Mouse (Mus musculus) limb, embryonic 12.5 days (tissue): ENCODE results near the gene Ksr1. TPM values are rescaled to one million over a fixed set of nuclear protein-coding genes. Genes with fewer than 3 reads are reported as not detected.
A peak's percentile ranks its signal among the peaks of the same experiment; 100 is the strongest.

Source experiments
- ATAC-seq: fragments of 200-750 bp; cut with Nextera tagmentation; 2 replicates; pipeline ENCODE4 v1.8.0; 2017; ENCODE audit warnings: low read depth, moderate TSS enrichment; ENCODE audit not compliant: insufficient number of reproducible peaks, insufficient read depth, low FRiP score, low TSS enrichment
- H3K27ac ChIP-seq: fragments of 300-500 bp; sonication (generic); 2 replicates; pipeline ENCODE4 v1.5.1; 2016; ENCODE audit warnings: mild to moderate bottlenecking, moderate library complexity
- H3K27me3 ChIP-seq: fragments of 300-500 bp; sonication (generic); 2 replicates; pipeline ENCODE4 v1.6.1; 2016; ENCODE audit warnings: mild to moderate bottlenecking, moderate library complexity
- H3K36me3 ChIP-seq: fragments of 300-500 bp; sonication (generic); 2 replicates; pipeline ENCODE4 v1.6.1; 2016; ENCODE audit warnings: mild to moderate bottlenecking, moderate library complexity
- H3K4me1 ChIP-seq: fragments of 300-500 bp; sonication (generic); replicated peaks from 2 replicates; pipeline ENCODE4 v1.6.1; 2016
- H3K4me2 ChIP-seq: fragments of 300-500 bp; sonication (generic); 2 replicates; pipeline ENCODE4 v1.6.1; 2016; ENCODE audit warnings: mild to moderate bottlenecking, moderate library complexity
- H3K4me3 ChIP-seq: fragments of 300-500 bp; sonication (generic); replicated peaks from 2 replicates; pipeline ENCODE4 v1.5.1; 2016; ENCODE audit warnings: mild to moderate bottlenecking
- H3K9ac ChIP-seq: fragments of 300-500 bp; sonication (generic); replicated peaks from 2 replicates; pipeline ENCODE4 v1.6.1; 2016; ENCODE audit warnings: mild to moderate bottlenecking, moderate library complexity
- H3K9me3 ChIP-seq: fragments of 300-500 bp; sonication (generic); 2 replicates; pipeline ENCODE4 v1.6.1; 2016; ENCODE audit warnings: mild to moderate bottlenecking, moderate library complexity
- WGBS: fragments of 180-500 bp; shearing (Covaris S2); methylation state at CpG from one replicate; pipeline ENCODE4 v1.1.7; 2016; 5-methylcytosine and 5-hydroxymethylcytosine counted together
- polyA plus RNA-seq: library from polyadenylated mRNA; unstranded; fragments of >200 nt; fragmentation: Nextera tagmentation; extraction: Ambion mirVana; gene quantifications from 2 replicates; pipeline ENCODE4 v1.2.1, GENCODE M21; 2016

Gene Ksr1
- polyA plus RNA-seq, 1 experiment from 2014 or later = 4.3 TPM

GRCm38 (mm10) chr11:79145283-79146265 is 633 bp downstream of the Ksr1 start:
- H3K9me3 ChIP-seq = no peaks in the 10 kb centered on the region
- H3K27ac ChIP-seq = peak overlapping the region; percentile 91
- peaks cover 33% of the 10 kb centered on the region for H3K4me1 ChIP-seq
- ATAC-seq = no peak
- no peaks in the 10 kb centered on the region for H3K36me3 ChIP-seq
- peak overlapping the region; percentile 83 for H3K4me2 ChIP-seq
- no peaks in the 10 kb centered on the region for H3K27me3 ChIP-seq
- peak overlapping the region; percentile 83 for H3K4me3 ChIP-seq
- H3K9ac ChIP-seq = peak overlapping the region; percentile 87
- under 1% methylated on average over 62 of the region's 62 CpGs for WGBS

- ATAC-seq = no peak
- Histone ChIP-seq H3K9me3 (no peaks in the 10 kb centered on the region), H3K4me2 (peak overlapping the region; percentile 83), H3K27ac (no peak overlapping the region), H3K9ac (no peak overlapping the region), H3K27me3 (no peaks in the 10 kb centered on the region), H3K36me3 (no peaks in the 10 kb centered on the region), H3K4me1 (peaks cover 33% of the 10 kb centered on the region), H3K4me3 (peak overlapping the region; percentile 83)
- 53% methylated on average over 1 of the region's 1 CpGs for WGBS
These were observed 1.5 kb downstream of the Ksr1 start for GRCm38 (mm10) chr11:79144741-79145140.

- Histone ChIP-seq H3K4me1 (peaks cover 33% of the 10 kb centered on the region), H3K4me3 (no peak overlapping the region)
These were observed 2.1 kb downstream of the Ksr1 start for GRCm38 (mm10) chr11:79144043-79144591.

GRCm38 (mm10) chr11:79143322-79143721 is 2.9 kb downstream of the Ksr1 start:
- Histone ChIP-seq H3K4me1 (peaks cover 36% of the 10 kb centered on the region), H3K36me3 (no peaks in the 10 kb centered on the region), H3K4me3 (no peak overlapping the region), H3K27ac (no peak overlapping the region), H3K9ac (no peak overlapping the region), H3K4me2 (no peak overlapping the region), H3K27me3 (no peaks in the 10 kb centered on the region), H3K9me3 (no peaks in the 10 kb centered on the region)
- ATAC-seq = no peak
- WGBS = 82% methylated on average over 3 of the region's 3 CpGs

More at GRCm38 (mm10) chr11:79144043-79144591, 2.1 kb downstream of the Ksr1 start:
- Histone ChIP-seq H3K36me3 (no peaks in the 10 kb centered on the region), H3K4me2 (peak overlapping the region; percentile 83; the same call in 1 of the 2 replicates), H3K27me3 (no peaks in the 10 kb centered on the region), H3K9me3 (no peaks in the 10 kb centered on the region), H3K9ac (no peak overlapping the region), H3K27ac (no peak overlapping the region)
- WGBS = 90% methylated on average over 2 of the region's 2 CpGs
- no peak for ATAC-seq

GRCm38 (mm10) chr11:79142381-79142780 is 3.8 kb downstream of the Ksr1 start:
- Histone ChIP-seq H3K4me3 (no peak overlapping the region), H3K27ac (peak overlapping the region; percentile 3; the same call in 1 of the 2 replicates), H3K9ac (no peak overlapping the region), H3K4me2 (no peak overlapping the region), H3K4me1 (peaks cover 43% of the 10 kb centered on the region), H3K27me3 (no peaks in the 10 kb centered on the region), H3K9me3 (no peaks in the 10 kb centered on the region), H3K36me3 (no peaks in the 10 kb centered on the region)
- no peak for ATAC-seq
- 87% methylated on average over 11 of the region's 11 CpGs for WGBS

GRCm38 (mm10) chr11:79141235-79142109 is 4.7 kb downstream of the Ksr1 start:
- 27% methylated on average over 11 of the region's 11 CpGs for WGBS
- H3K4me1 ChIP-seq = peaks cover 43% of the 10 kb centered on the region

GRCm38 (mm10) chr11:79140511-79140888 is 5.7 kb downstream of the Ksr1 start:
- peaks cover 4% of the 10 kb centered on the region; the same call in 1 of the 2 replicates for H3K9me3 ChIP-seq
- peaks cover 50% of the 10 kb centered on the region for H3K4me1 ChIP-seq
- H3K9ac ChIP-seq = no peak overlapping the region
- H3K4me3 ChIP-seq = no peak overlapping the region
- H3K27me3 ChIP-seq = no peaks in the 10 kb centered on the region
- no peak for ATAC-seq
- no peak overlapping the region for H3K27ac ChIP-seq
- 88% methylated on average over 6 of the region's 6 CpGs for WGBS
- H3K4me2 ChIP-seq = no peak overlapping the region
- no peaks in the 10 kb centered on the region for H3K36me3 ChIP-seq

More at GRCm38 (mm10) chr11:79141235-79142109, 4.7 kb downstream of the Ksr1 start:
- peak; percentile 7; the same call in 1 of the 2 replicates for ATAC-seq
- Histone ChIP-seq H3K9me3 (peaks cover 4% of the 10 kb centered on the region; the same call in 1 of the 2 replicates), H3K27me3 (no peaks in the 10 kb centered on the region), H3K4me2 (peak overlapping the region; percentile 0; the same call in 1 of the 2 replicates), H3K36me3 (no peaks in the 10 kb centered on the region), H3K9ac (0 out of 2 replicates have a peak overlapping the region, but pooled peaks have one; percentile 14), H3K27ac (peak overlapping the region; percentile 3; the same call in 1 of the 2 replicates), H3K4me3 (no peak overlapping the region)

GRCm38 (mm10) chr11:79139878-79140510 is 6.2 kb downstream of the Ksr1 start:
- peaks cover 48% of the 10 kb centered on the region for H3K4me1 ChIP-seq
- H3K9ac ChIP-seq = no peak overlapping the region
- no peak overlapping the region for H3K27ac ChIP-seq
- no peak overlapping the region for H3K4me2 ChIP-seq
- no peak for ATAC-seq
- no peaks in the 10 kb centered on the region for H3K36me3 ChIP-seq
- 88% methylated on average over 11 of the region's 11 CpGs for WGBS
- H3K4me3 ChIP-seq = no peak overlapping the region
- no peaks in the 10 kb centered on the region for H3K27me3 ChIP-seq
- H3K9me3 ChIP-seq = peaks cover 4% of the 10 kb centered on the region; the same call in 1 of the 2 replicates

- Histone ChIP-seq H3K4me1 (peaks cover 44% of the 10 kb centered on the region), H3K4me3 (no peak overlapping the region), H3K27ac (no peak overlapping the region; the same call in 1 of the 2 replicates)
These were observed 7.6 kb downstream of the Ksr1 start for GRCm38 (mm10) chr11:79138621-79139020.

GRCm38 (mm10) chr11:79137245-79137644 is 9.0 kb downstream of the Ksr1 start:
- H3K27ac ChIP-seq = no peak overlapping the region
- H3K4me2 ChIP-seq = no peak overlapping the region
- peaks cover 4% of the 10 kb centered on the region; the same call in 1 of the 2 replicates for H3K9me3 ChIP-seq
- peaks cover 47% of the 10 kb centered on the region for H3K4me1 ChIP-seq
- WGBS = 86% methylated on average over 5 of the region's 5 CpGs
- no peaks in the 10 kb centered on the region for H3K27me3 ChIP-seq
- ATAC-seq = no peak
- H3K36me3 ChIP-seq = no peaks in the 10 kb centered on the region
- no peak overlapping the region for H3K4me3 ChIP-seq
- H3K9ac ChIP-seq = no peak overlapping the region

More at GRCm38 (mm10) chr11:79138621-79139020, 7.6 kb downstream of the Ksr1 start:
- Histone ChIP-seq H3K9ac (no peak overlapping the region), H3K4me2 (no peak overlapping the region), H3K9me3 (peaks cover 4% of the 10 kb centered on the region; the same call in 1 of the 2 replicates), H3K27me3 (no peaks in the 10 kb centered on the region), H3K36me3 (no peaks in the 10 kb centered on the region)
- ATAC-seq = no peak
- WGBS = 82% methylated on average over 6 of the region's 6 CpGs
